Mouse (Mus musculus) megakaryocyte, embryonic 14.5 days (primary cell): ENCODE measurements at regions not wholly inside any gene's neighbourhood (a gene's known extent, or its start where the extent isn't known, plus 50 kb on each side); places are given as distances from the start of the nearest gene placed in this dataset.
"Not testable (repeated sequence)": the region's sequence is repeated elsewhere in the genome, so short reads cannot be mapped to it uniquely, and the experiment has no call there.

Experiments used
- H3K27me3 ChIP-seq: replicated peaks from 2 replicates; pipeline ENCODE3; 2012; ENCODE audit warnings: inconsistent platforms
- H3K36me3 ChIP-seq: replicated peaks from 2 replicates; pipeline ENCODE3; 2012; ENCODE audit warnings: low read length, inconsistent platforms, mixed read lengths
- H3K4me1 ChIP-seq: 2 replicates; pipeline ENCODE4 v1.6.1; 2012; ENCODE audit warnings: inconsistent platforms
- H3K4me3 ChIP-seq: replicated peaks from 2 replicates; pipeline ENCODE3; 2012; ENCODE audit warnings: moderate library complexity, mild to moderate bottlenecking, inconsistent platforms
- H3K9me3 ChIP-seq: 2 replicates; pipeline ENCODE4 v1.6.1; 2012; ENCODE audit warnings: inconsistent platforms
- FLI1 ChIP-seq: IDR thresholded peaks from 2 replicates; pipeline ENCODE4 v1.6.1; 2012; ENCODE audit warnings: low read length, inconsistent platforms, mixed read lengths
- GATA1 ChIP-seq: IDR thresholded peaks from 3 replicates; pipeline ENCODE4 v1.6.1; 2012; ENCODE audit warnings: mixed read lengths, low read length, inconsistent platforms, borderline replicate concordance

GRCm38 (mm10) chr6:73611839-73612238, 142.4 kb upstream of the 4931417E11Rik start:
- Histone ChIP-seq H3K27me3 (no peaks in the 10 kb centered on the region), H3K36me3 (no peaks in the 10 kb centered on the region), H3K9me3 (peaks cover 15% of the 10 kb centered on the region), H3K4me1 (no peaks in the 10 kb centered on the region), H3K4me3 (no peak overlapping the region)
- TF ChIP-seq FLI1 (no peak), GATA1 (no peak)

GRCm38 (mm10) chr6:73610048-73610624, 140.7 kb upstream of the 4931417E11Rik start:
- H3K4me3 ChIP-seq: no peak overlapping the region
- TF ChIP-seq FLI1 (no peak), GATA1 (no peak)
- H3K9me3 ChIP-seq: peaks cover 15% of the 10 kb centered on the region

GRCm38 (mm10) chr6:73587686-73588085, 118.2 kb upstream of the 4931417E11Rik start:
- Histone ChIP-seq H3K9me3 (peaks cover 3% of the 10 kb centered on the region), H3K27me3 (no peaks in the 10 kb centered on the region), H3K36me3 (no peaks in the 10 kb centered on the region), H3K4me3 (no peak overlapping the region), H3K4me1 (no peaks in the 10 kb centered on the region)
- TF ChIP-seq FLI1 (no peak), GATA1 (no peak)

More at GRCm38 (mm10) chr6:73610048-73610624, 140.7 kb upstream of the 4931417E11Rik start:
- H3K4me1 ChIP-seq: no peaks in the 10 kb centered on the region
- H3K27me3 ChIP-seq: no peaks in the 10 kb centered on the region
- H3K36me3 ChIP-seq: no peaks in the 10 kb centered on the region

- Histone ChIP-seq H3K4me3 (no peak overlapping the region), H3K36me3 (no peaks in the 10 kb centered on the region), H3K27me3 (no peaks in the 10 kb centered on the region), H3K4me1 (no peaks in the 10 kb centered on the region), H3K9me3 (no peaks in the 10 kb centered on the region)
- TF ChIP-seq FLI1 (no peak), GATA1 (no peak)
Measured at GRCm38 (mm10) chr6:73576708-73577107, 107.2 kb upstream of the 4931417E11Rik start.

GRCm38 (mm10) chr6:73560000-73560399, 90.5 kb upstream of the 4931417E11Rik start:
- TF ChIP-seq FLI1: no peak
- no peak for TF ChIP-seq GATA1

DNA sequence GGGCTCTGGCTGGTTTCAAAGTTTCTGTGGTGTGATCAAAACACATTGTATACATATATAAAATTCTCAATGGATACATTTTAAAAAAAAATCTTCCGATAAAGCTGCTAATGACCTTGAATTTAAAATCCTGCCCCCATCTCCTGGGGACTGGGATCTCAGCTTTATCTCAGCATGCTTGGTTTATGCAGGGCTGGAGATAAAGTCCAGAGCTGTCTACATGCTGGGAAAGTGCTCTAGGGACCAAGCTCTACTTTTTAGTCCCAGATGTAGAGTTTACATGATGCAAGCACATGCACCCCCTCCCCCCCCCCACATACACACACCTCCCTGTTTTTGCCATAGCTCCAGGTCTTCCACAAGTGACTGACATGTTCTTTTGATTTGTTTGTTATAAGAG, 61.1 kb upstream of the 4931417E11Rik start:
- TF ChIP-seq GATA1: no peak
- TF ChIP-seq FLI1: no peak
- Histone ChIP-seq H3K4me3 (no peak overlapping the region), H3K9me3 (peaks cover 8% of the 10 kb centered on the region), H3K4me1 (peaks cover 7% of the 10 kb centered on the region), H3K36me3 (no peaks in the 10 kb centered on the region), H3K27me3 (no peaks in the 10 kb centered on the region)

More at GRCm38 (mm10) chr6:73560000-73560399, 90.5 kb upstream of the 4931417E11Rik start:
- Histone ChIP-seq H3K36me3 (no peaks in the 10 kb centered on the region), H3K4me1 (no peaks in the 10 kb centered on the region), H3K4me3 (no peak overlapping the region), H3K27me3 (no peaks in the 10 kb centered on the region), H3K9me3 (no peaks in the 10 kb centered on the region)

- Histone ChIP-seq H3K9me3 (peaks cover 8% of the 10 kb centered on the region), H3K4me3 (peak overlapping the region; percentile 6), H3K36me3 (no peaks in the 10 kb centered on the region), H3K4me1 (peaks cover 7% of the 10 kb centered on the region), H3K27me3 (no peaks in the 10 kb centered on the region)
- no peak for TF ChIP-seq FLI1
- TF ChIP-seq GATA1: no peak
Measured at GRCm38 (mm10) chr6:73530098-73530497, 60.6 kb upstream of the 4931417E11Rik start.

- no peak for TF ChIP-seq GATA1
- TF ChIP-seq FLI1: no peak
- H3K36me3 ChIP-seq: no peaks in the 10 kb centered on the region
- H3K27me3 ChIP-seq: no peaks in the 10 kb centered on the region
Measured at GRCm38 (mm10) chr6:73523658-73524057, 54.2 kb upstream of the 4931417E11Rik start.

GRCm38 (mm10) chr6:73519894-73520293, 50.4 kb upstream of the 4931417E11Rik start:
- not testable (repeated sequence) for H3K4me3 ChIP-seq, H3K9me3 ChIP-seq, H3K36me3 ChIP-seq, H3K4me1 ChIP-seq, H3K27me3 ChIP-seq

More at GRCm38 (mm10) chr6:73523658-73524057, 54.2 kb upstream of the 4931417E11Rik start:
- no peaks in the 10 kb centered on the region for H3K4me1 ChIP-seq
- peaks cover 3% of the 10 kb centered on the region; the same call in 1 of the 2 replicates for H3K9me3 ChIP-seq
- no peak overlapping the region for H3K4me3 ChIP-seq
